Mouse (Mus musculus) forebrain, embryonic 12.5 days (tissue): ENCODE data around the gene Ccdc27. TPM values are rescaled to one million over a fixed set of nuclear protein-coding genes. Genes with fewer than 3 reads are reported as not detected.

Experiments used
- ATAC-seq: fragments of 200-750 bp; cut with Nextera tagmentation; 2 replicates; pipeline ENCODE4 v1.8.0; 2017; ENCODE audit warnings: moderate TSS enrichment; ENCODE audit not compliant: low FRiP score
- H3K27ac ChIP-seq: fragments of 300-500 bp; sonication (generic); 2 replicates; pipeline ENCODE4 v1.5.1; 2016; ENCODE audit warnings: mild to moderate bottlenecking
- H3K27me3 ChIP-seq: fragments of 300-500 bp; sonication (generic); 2 replicates; pipeline ENCODE4 v1.6.1; 2016; ENCODE audit warnings: mild to moderate bottlenecking
- H3K36me3 ChIP-seq: fragments of 300-500 bp; sonication (generic); replicated peaks from 2 replicates; pipeline ENCODE4 v1.6.1; 2016; ENCODE audit warnings: mild to moderate bottlenecking
- H3K4me1 ChIP-seq: fragments of 300-500 bp; sonication (generic); 2 replicates; pipeline ENCODE4 v1.6.1; 2016
- H3K4me2 ChIP-seq: fragments of 300-500 bp; sonication (generic); 2 replicates; pipeline ENCODE4 v1.6.1; 2016; ENCODE audit warnings: mild to moderate bottlenecking, moderate library complexity
- H3K4me3 ChIP-seq: fragments of 300-500 bp; sonication (generic); replicated peaks from 2 replicates; pipeline ENCODE4 v1.5.1; 2016; ENCODE audit warnings: mild to moderate bottlenecking
- H3K9ac ChIP-seq: fragments of 300-500 bp; sonication (generic); 2 replicates; pipeline ENCODE4 v1.6.1; 2016; ENCODE audit warnings: mild to moderate bottlenecking
- H3K9me3 ChIP-seq: fragments of 300-500 bp; sonication (generic); 2 replicates; pipeline ENCODE4 v1.6.1; 2016
- WGBS: fragments of 180-500 bp; shearing (Covaris S2); methylation state at CpG from one replicate; pipeline ENCODE4 v1.1.7; 2016; 5-methylcytosine and 5-hydroxymethylcytosine counted together
- polyA plus RNA-seq: library from polyadenylated mRNA; unstranded; fragments of >200 nt; fragmentation: Nextera tagmentation; extraction: Ambion mirVana; gene quantifications from 2 replicates; pipeline ENCODE4 v1.2.1, GENCODE M21; 2016

Ccdc27 gene
- polyA plus RNA-seq = not detected in 2 replicates

GRCm38 (mm10) chr4:154042577-154042976 lies at the start of gene Ccdc27:
Ccdc27 (minus strand) TSS chr4:154042677.
- Histone ChIP-seq H3K27ac (no peak within 1 kb of the TSS), H3K4me1 (no peaks in the 10 kb centered on the region), H3K27me3 (peaks cover 10% of the 10 kb centered on the region; the same call in 1 of the 2 replicates), H3K9ac (no peak within 1 kb of the TSS), H3K4me2 (no peak within 1 kb of the TSS), H3K36me3 (no peaks in the 10 kb centered on the region), H3K9me3 (no peaks in the 10 kb centered on the region; the same call in 1 of the 2 replicates), H3K4me3 (no peak within 1 kb of the TSS)
- ATAC-seq = no peak
- WGBS = 86% methylated on average over 9 of the region's 9 CpGs

- H3K4me3 ChIP-seq = no peak overlapping the region
- H3K9me3 ChIP-seq = no peaks in the 10 kb centered on the region
- no peak for ATAC-seq
- H3K36me3 ChIP-seq = no peaks in the 10 kb centered on the region
- no peak overlapping the region; the same call in 1 of the 2 replicates for H3K9ac ChIP-seq
- H3K4me1 ChIP-seq = no peaks in the 10 kb centered on the region
- no peak overlapping the region for H3K27ac ChIP-seq
- H3K4me2 ChIP-seq = no peak overlapping the region
- 61% methylated on average over 8 of the region's 8 CpGs for WGBS
- peaks cover 58% of the 10 kb centered on the region for H3K27me3 ChIP-seq
Measured at GRCm38 (mm10) chr4:154091356-154091755, 48.9 kb upstream of the Ccdc27 start.

GRCm38 (mm10) chr4:154089205-154089604 lies 46.7 kb upstream of the Ccdc27 start:
- 71% methylated on average over 5 of the region's 5 CpGs for WGBS
- H3K36me3 ChIP-seq = no peaks in the 10 kb centered on the region
- no peak overlapping the region for H3K27ac ChIP-seq
- H3K4me2 ChIP-seq = no peak overlapping the region
- H3K27me3 ChIP-seq = peaks cover 39% of the 10 kb centered on the region
- H3K9ac ChIP-seq = no peak overlapping the region
- H3K9me3 ChIP-seq = no peaks in the 10 kb centered on the region
- ATAC-seq = no peak
- H3K4me3 ChIP-seq = no peak overlapping the region
- H3K4me1 ChIP-seq = no peaks in the 10 kb centered on the region

- Histone ChIP-seq H3K4me2 (no peak overlapping the region), H3K4me1 (no peaks in the 10 kb centered on the region), H3K4me3 (no peak overlapping the region), H3K9ac (no peak overlapping the region), H3K27me3 (peaks cover 44% of the 10 kb centered on the region), H3K36me3 (no peaks in the 10 kb centered on the region), H3K27ac (no peak overlapping the region), H3K9me3 (no peaks in the 10 kb centered on the region)
- ATAC-seq = no peak
- WGBS = 94% methylated on average over 8 of the region's 8 CpGs
Measured at GRCm38 (mm10) chr4:154086436-154086835, 44.0 kb upstream of the Ccdc27 start.

GRCm38 (mm10) chr4:154085856-154086255 lies 43.4 kb upstream of the Ccdc27 start:
- ATAC-seq = no peak
- Histone ChIP-seq H3K4me2 (no peak overlapping the region), H3K4me3 (no peak overlapping the region), H3K27ac (no peak overlapping the region), H3K36me3 (no peaks in the 10 kb centered on the region), H3K9me3 (no peaks in the 10 kb centered on the region), H3K9ac (no peak overlapping the region), H3K27me3 (peaks cover 50% of the 10 kb centered on the region), H3K4me1 (no peaks in the 10 kb centered on the region)
- 53% methylated on average over 3 of the region's 3 CpGs for WGBS

GRCm38 (mm10) chr4:154081974-154082373 lies 39.5 kb upstream of the Ccdc27 start:
- no peak overlapping the region for H3K4me2 ChIP-seq
- H3K9me3 ChIP-seq = no peaks in the 10 kb centered on the region
- H3K27ac ChIP-seq = no peak overlapping the region
- no peaks in the 10 kb centered on the region for H3K36me3 ChIP-seq
- ATAC-seq = no peak
- H3K4me3 ChIP-seq = no peak overlapping the region
- H3K4me1 ChIP-seq = no peaks in the 10 kb centered on the region
- 12% methylated on average over 1 of the region's 1 CpGs for WGBS
- peaks cover 60% of the 10 kb centered on the region for H3K27me3 ChIP-seq
- no peak overlapping the region for H3K9ac ChIP-seq

GRCm38 (mm10) chr4:154081021-154081420 lies 38.5 kb upstream of the Ccdc27 start:
- no peak for ATAC-seq
- Histone ChIP-seq H3K27ac (no peak overlapping the region), H3K27me3 (peaks cover 69% of the 10 kb centered on the region), H3K4me2 (peak overlapping the region; percentile 19; the same call in 1 of the 2 replicates), H3K36me3 (no peaks in the 10 kb centered on the region), H3K9ac (no peak overlapping the region), H3K4me1 (no peaks in the 10 kb centered on the region), H3K4me3 (no peak overlapping the region), H3K9me3 (no peaks in the 10 kb centered on the region)
- 8% methylated on average over 13 of the region's 13 CpGs for WGBS

GRCm38 (mm10) chr4:154080211-154080610 lies 37.7 kb upstream of the Ccdc27 start:
- Histone ChIP-seq H3K9me3 (no peaks in the 10 kb centered on the region), H3K9ac (no peak overlapping the region), H3K4me1 (no peaks in the 10 kb centered on the region), H3K27me3 (peaks cover 73% of the 10 kb centered on the region), H3K4me2 (no peak overlapping the region), H3K4me3 (no peak overlapping the region), H3K27ac (no peak overlapping the region), H3K36me3 (no peaks in the 10 kb centered on the region)
- no peak for ATAC-seq
- WGBS = 63% methylated on average over 4 of the region's 4 CpGs

- peaks cover 62% of the 10 kb centered on the region for H3K27me3 ChIP-seq
- ATAC-seq = no peak
- H3K9ac ChIP-seq = no peak overlapping the region
Measured at GRCm38 (mm10) chr4:154071941-154072340, 29.5 kb upstream of the Ccdc27 start.

GRCm38 (mm10) chr4:154071521-154071920 lies 29.0 kb upstream of the Ccdc27 start:
- Histone ChIP-seq H3K4me2 (peak overlapping the region; percentile 36), H3K4me3 (peak overlapping the region; percentile 13; the same call in 1 of the 2 replicates), H3K27ac (no peak overlapping the region), H3K4me1 (peaks cover 5% of the 10 kb centered on the region), H3K9ac (no peak overlapping the region), H3K36me3 (no peaks in the 10 kb centered on the region), H3K27me3 (peaks cover 58% of the 10 kb centered on the region), H3K9me3 (no peaks in the 10 kb centered on the region)
- WGBS = under 1% methylated on average over 15 of the region's 20 CpGs
- no peak for ATAC-seq

More at GRCm38 (mm10) chr4:154071941-154072340, 29.5 kb upstream of the Ccdc27 start:
- Histone ChIP-seq H3K4me3 (peak overlapping the region; percentile 13; the same call in 1 of the 2 replicates), H3K36me3 (no peaks in the 10 kb centered on the region), H3K9me3 (no peaks in the 10 kb centered on the region), H3K27ac (peak overlapping the region; percentile 50; the same call in 1 of the 2 replicates), H3K4me2 (peak overlapping the region; percentile 36), H3K4me1 (peaks cover 5% of the 10 kb centered on the region)
- 24% methylated on average over 13 of the region's 16 CpGs for WGBS

- Histone ChIP-seq H3K4me1 (peaks cover 5% of the 10 kb centered on the region), H3K27ac (no peak overlapping the region), H3K9ac (no peak overlapping the region), H3K36me3 (no peaks in the 10 kb centered on the region), H3K27me3 (peaks cover 54% of the 10 kb centered on the region), H3K4me2 (no peak overlapping the region), H3K4me3 (no peak overlapping the region), H3K9me3 (no peaks in the 10 kb centered on the region)
- ATAC-seq = 0 out of 2 replicates have a peak, but pooled peaks have one; percentile 41
- WGBS = 3% methylated on average over 5 of the region's 5 CpGs
Measured at GRCm38 (mm10) chr4:154070896-154071295, 28.4 kb upstream of the Ccdc27 start.

GRCm38 (mm10) chr4:154064827-154065773 lies 22.6 kb upstream of the Ccdc27 start:
- no peaks in the 10 kb centered on the region for H3K9me3 ChIP-seq
- H3K36me3 ChIP-seq = no peaks in the 10 kb centered on the region
- H3K27me3 ChIP-seq = peaks cover 27% of the 10 kb centered on the region
- peak; percentile 27; the same call in 1 of the 2 replicates for ATAC-seq
- H3K9ac ChIP-seq = peak overlapping the region; percentile 17; the same call in 1 of the 2 replicates
- no peak overlapping the region for H3K4me2 ChIP-seq
- 63% methylated on average over 14 of the region's 14 CpGs for WGBS
- no peak overlapping the region for H3K27ac ChIP-seq
- no peaks in the 10 kb centered on the region for H3K4me1 ChIP-seq
- H3K4me3 ChIP-seq = no peak overlapping the region
